Mouse (Mus musculus) heart, postnatal 0 days (tissue): ENCODE results near the gene Mapk1.

Experiments used
- CTCF ChIP-seq: IDR thresholded peaks from 2 replicates; pipeline ENCODE4 v1.5.1; 2016; ENCODE audit warnings: antibody characterized with exemption, control low read depth, low read depth
- EP300 ChIP-seq: IDR thresholded peaks from 2 replicates; pipeline ENCODE4 v1.6.1; 2016; ENCODE audit warnings: antibody characterized with exemption, low read depth

GRCm38 (mm10) chr16:16958575-16958974 lies 24.6 kb upstream of the Mapk1 start:
- TF ChIP-seq CTCF (no peak), EP300 (no peak)
